Mouse (Mus musculus) lung, postnatal 0 days (tissue): ENCODE data around the gene Sit1. TPM values are rescaled to one million over a fixed set of nuclear protein-coding genes. Genes with fewer than 3 reads are reported as not detected.

Source experiments
- ATAC-seq: fragments of 200-750 bp; cut with Nextera tagmentation; 2 replicates; pipeline ENCODE4 v1.8.0; 2017; ENCODE audit warnings: moderate library complexity
- DNase-seq: peaks from one replicate; pipeline ENCODE4 v3.0.0-alpha.2; 2016; ENCODE audit warnings: low spot score
- H3K27ac ChIP-seq: fragments of 300-500 bp; sonication (generic); 2 replicates; pipeline ENCODE4 v1.5.1; 2014; ENCODE audit warnings: antibody characterized with exemption, mild to moderate bottlenecking, low read length, mixed read lengths
- H3K27me3 ChIP-seq: fragments of 300-500 bp; sonication (generic); replicated peaks from 2 replicates; pipeline ENCODE4 v1.6.1; 2014; ENCODE audit warnings: low read length, mixed read lengths; ENCODE audit not compliant: insufficient read depth
- H3K36me3 ChIP-seq: fragments of 300-500 bp; sonication (generic); 2 replicates; pipeline ENCODE4 v1.6.1; 2014; ENCODE audit warnings: low read length, mixed read lengths; ENCODE audit not compliant: insufficient read depth
- H3K4me1 ChIP-seq: fragments of 300-500 bp; sonication (generic); 2 replicates; pipeline ENCODE4 v1.6.1; 2014; ENCODE audit warnings: antibody characterized with exemption, low read depth, low read length, mixed read lengths; ENCODE audit not compliant: insufficient read depth
- H3K4me2 ChIP-seq: fragments of 300-500 bp; sonication (generic); replicated peaks from 2 replicates; pipeline ENCODE4 v1.6.1; 2014; ENCODE audit warnings: low read depth, mild to moderate bottlenecking, low read length, moderate library complexity, mixed read lengths
- H3K4me3 ChIP-seq: fragments of 300-500 bp; sonication (generic); 2 replicates; pipeline ENCODE4 v1.5.1; 2014; ENCODE audit warnings: low read depth, low read length
- H3K9ac ChIP-seq: fragments of 300-500 bp; sonication (generic); replicated peaks from 2 replicates; pipeline ENCODE4 v1.6.1; 2014; ENCODE audit warnings: low read depth, mild to moderate bottlenecking
- H3K9me3 ChIP-seq: fragments of 300-500 bp; sonication (generic); 2 replicates; pipeline ENCODE4 v1.6.1; 2016; ENCODE audit warnings: low read length, mixed read lengths
- CTCF ChIP-seq: IDR thresholded peaks from 2 replicates; pipeline ENCODE4 v1.5.1; 2016; ENCODE audit warnings: antibody characterized with exemption, mild to moderate bottlenecking
- EP300 ChIP-seq: IDR thresholded peaks from 2 replicates; pipeline ENCODE4 v1.6.1; 2016; ENCODE audit warnings: antibody characterized with exemption, mild to moderate bottlenecking, control low read depth
- WGBS: fragments of 180-500 bp; shearing (Covaris S2); extraction: QIAGEN DNeasy Blood & Tissue Kit; methylation state at CpG from one replicate; pipeline ENCODE4 v1.1.7; 2014; 5-methylcytosine and 5-hydroxymethylcytosine counted together
- polyA plus RNA-seq: library from polyadenylated mRNA; unstranded; fragments of >200 nt; fragmentation: Nextera tagmentation; extraction: Ambion mirVana; gene quantifications from 2 replicates; pipeline ENCODE4 v1.2.1, GENCODE M21; 2015

Gene Sit1
- polyA plus RNA-seq, 1 experiment from 2014 or later, result not detected

GRCm38 (mm10) chr4:43465935-43466334, 17.6 kb downstream of the Sit1 start:
- ATAC-seq, result no peak
- no peaks in the 10 kb centered on the region for H3K4me1 ChIP-seq
- no peak overlapping the region for H3K4me2 ChIP-seq
- DNase-seq, result no peak
- H3K9me3 ChIP-seq, result no peaks in the 10 kb centered on the region
- H3K4me3 ChIP-seq, result no peak overlapping the region
- no peak overlapping the region for H3K27ac ChIP-seq
- WGBS, result 70% methylated on average over 6 of the region's 6 CpGs
- no peak for TF ChIP-seq EP300
- no peak for TF ChIP-seq CTCF
- H3K36me3 ChIP-seq, result no peaks in the 10 kb centered on the region
- no peak overlapping the region for H3K9ac ChIP-seq
- H3K27me3 ChIP-seq, result no peaks in the 10 kb centered on the region

- H3K36me3 ChIP-seq, result no peaks in the 10 kb centered on the region
- 79% methylated on average over 5 of the region's 5 CpGs for WGBS
- H3K9ac ChIP-seq, result no peak overlapping the region
- no peak overlapping the region for H3K27ac ChIP-seq
- DNase-seq (no peak), ATAC-seq (no peak)
- H3K27me3 ChIP-seq, result no peaks in the 10 kb centered on the region
- no peaks in the 10 kb centered on the region for H3K9me3 ChIP-seq
- H3K4me3 ChIP-seq, result no peak overlapping the region
- no peaks in the 10 kb centered on the region for H3K4me1 ChIP-seq
- no peak overlapping the region for H3K4me2 ChIP-seq
- TF ChIP-seq CTCF (no peak), EP300 (no peak)
Observed at GRCm38 (mm10) chr4:43463102-43463501, 20.4 kb downstream of the Sit1 start.

GRCm38 (mm10) chr4:43457124-43457523, 26.4 kb downstream of the Sit1 start:
- ATAC-seq (no peak), DNase-seq (no peak)
- Histone ChIP-seq H3K9ac (no peak overlapping the region), H3K4me1 (peaks cover 4% of the 10 kb centered on the region; the same call in 1 of the 2 replicates), H3K4me2 (no peak overlapping the region), H3K27me3 (0 out of 2 replicates have a peak, but pooled peaks cover 7% of the 10 kb centered on the region), H3K9me3 (no peaks in the 10 kb centered on the region), H3K36me3 (no peaks in the 10 kb centered on the region), H3K4me3 (no peak overlapping the region), H3K27ac (no peak overlapping the region)
- whole genome bisulfite sequencing, result 14% methylated on average over 8 of the region's 8 CpGs
- TF ChIP-seq EP300 (no peak), CTCF (no peak)

GRCm38 (mm10) chr4:43456470-43456869, 27.1 kb downstream of the Sit1 start:
- 41% methylated on average over 4 of the region's 4 CpGs for WGBS
- no peaks in the 10 kb centered on the region for H3K36me3 ChIP-seq
- TF ChIP-seq EP300 (no peak), CTCF (no peak)
- H3K9ac ChIP-seq, result no peak overlapping the region
- no peak overlapping the region for H3K4me2 ChIP-seq
- no peak overlapping the region for H3K27ac ChIP-seq
- no peaks in the 10 kb centered on the region for H3K9me3 ChIP-seq
- DNase-seq (no peak), ATAC-seq (no peak)
- 0 out of 2 replicates have a peak, but pooled peaks cover 7% of the 10 kb centered on the region for H3K27me3 ChIP-seq
- peaks cover 4% of the 10 kb centered on the region; the same call in 1 of the 2 replicates for H3K4me1 ChIP-seq
- no peak overlapping the region for H3K4me3 ChIP-seq

GRCm38 (mm10) chr4:43454041-43454836, 29.3 kb downstream of the Sit1 start, which contains the start of gene Cd72:
Cd72 (minus strand) TSS chr4:43454628.
- WGBS, result 25% methylated on average over 20 of the region's 20 CpGs
- no peak within 1 kb of the TSS for H3K27ac ChIP-seq
- no peaks in the 10 kb centered on the region for H3K9me3 ChIP-seq
- peak within 1 kb of the TSS; percentile 35 for H3K4me2 ChIP-seq
- DNase-seq, result peak; percentile 42
- H3K36me3 ChIP-seq, result no peaks in the 10 kb centered on the region
- no peak within 1 kb of the TSS for H3K9ac ChIP-seq
- H3K4me1 ChIP-seq, result peaks cover 4% of the 10 kb centered on the region; the same call in 1 of the 2 replicates
- H3K4me3 ChIP-seq, result 0 out of 2 replicates have a peak within 1 kb of the TSS, but pooled peaks have one; percentile 8
- 0 out of 2 replicates have a peak, but pooled peaks cover 7% of the 10 kb centered on the region for H3K27me3 ChIP-seq
- peak; percentile 32; the same call in 1 of the 2 replicates for TF ChIP-seq CTCF
- no peak for TF ChIP-seq EP300
- no peak for ATAC-seq

- under 1% methylated on average over 16 of the region's 18 CpGs for WGBS
- TF ChIP-seq CTCF, result no peak
- TF ChIP-seq EP300, result no peak
- 0 out of 2 replicates have a peak, but pooled peaks cover 7% of the 10 kb centered on the region for H3K27me3 ChIP-seq
- no peak overlapping the region for H3K27ac ChIP-seq
- no peak overlapping the region for H3K9ac ChIP-seq
- peak overlapping the region; percentile 35 for H3K4me2 ChIP-seq
- H3K9me3 ChIP-seq, result no peaks in the 10 kb centered on the region
- H3K4me3 ChIP-seq, result 0 out of 2 replicates have a peak overlapping the region, but pooled peaks have one; percentile 8
- no peaks in the 10 kb centered on the region for H3K36me3 ChIP-seq
- H3K4me1 ChIP-seq, result peaks cover 4% of the 10 kb centered on the region; the same call in 1 of the 2 replicates
- ATAC-seq (0 out of 2 replicates have a peak, but pooled peaks have one; percentile 11), DNase-seq (no peak)
Observed at GRCm38 (mm10) chr4:43453413-43453812, 30.1 kb downstream of the Sit1 start.
